Mouse (Mus musculus) adrenal gland, adult 8-10 months (tissue): ENCODE results near the gene Syn3. TPM values are rescaled to one million over a fixed set of nuclear protein-coding genes. Genes with fewer than 3 reads are reported as not detected.
A peak's percentile ranks its signal among the peaks of the same experiment; 100 is the strongest.
"Not testable (repeated sequence)": the region's sequence is repeated elsewhere in the genome, so short reads cannot be mapped to it uniquely, and the experiment has no call there.

ENCODE experiments used
- DNase-seq: peaks from one replicate; pipeline ENCODE4 v3.0.0; 2022
- total RNA-seq, 4 experiments: library from RNA; stranded (reverse); gene quantifications; 2 replicates each; pipeline ENCODE4 v1.2.4; 2022

The Syn3 gene
- total RNA-seq, 4 experiments from 2014 or later = 3.7 to 5.7 (median 4.2) TPM

GRCm38 (mm10) chr10:86416806-86417205 is 81.9 kb downstream of the Syn3 start:
- DNase-seq = peak; percentile 32

- no peak for DNase-seq
These were observed 87.8 kb downstream of the Syn3 start for GRCm38 (mm10) chr10:86410868-86411267.

- no peak for DNase-seq
These were observed 91.7 kb downstream of the Syn3 start for GRCm38 (mm10) chr10:86406952-86407351.

- DNase-seq = no peak
These were observed 100.4 kb downstream of the Syn3 start for GRCm38 (mm10) chr10:86398347-86398720.

GRCm38 (mm10) chr10:86397577-86398346 is 100.9 kb downstream of the Syn3 start:
- DNase-seq = no peak

GRCm38 (mm10) chr10:86392399-86392798 is 106.3 kb downstream of the Syn3 start:
- DNase-seq = no peak

GRCm38 (mm10) chr10:86389913-86390312 is 108.8 kb downstream of the Syn3 start:
- DNase-seq = no peak

GRCm38 (mm10) chr10:86389357-86389756 is 109.3 kb downstream of the Syn3 start:
- no peak for DNase-seq

- DNase-seq = no peak
These were observed 109.9 kb downstream of the Syn3 start for GRCm38 (mm10) chr10:86388803-86389202.

GRCm38 (mm10) chr10:86387821-86388440 is 110.8 kb downstream of the Syn3 start:
- DNase-seq = no peak

GRCm38 (mm10) chr10:86386232-86386631 is 112.5 kb downstream of the Syn3 start:
- DNase-seq = no peak

GRCm38 (mm10) chr10:86385656-86386055 is 113.0 kb downstream of the Syn3 start:
- DNase-seq = no peak

- no peak for DNase-seq
These were observed 114.0 kb downstream of the Syn3 start for GRCm38 (mm10) chr10:86384655-86385054.

- no peak for DNase-seq
These were observed 116.8 kb downstream of the Syn3 start for GRCm38 (mm10) chr10:86381922-86382260.

- DNase-seq = no peak
These were observed 117.4 kb downstream of the Syn3 start for GRCm38 (mm10) chr10:86381150-86381921.

- DNase-seq = no peak
These were observed 118.1 kb downstream of the Syn3 start for GRCm38 (mm10) chr10:86380626-86381025.

- DNase-seq = not testable (repeated sequence)
These were observed 119.9 kb downstream of the Syn3 start for GRCm38 (mm10) chr10:86378803-86379202.

GRCm38 (mm10) chr10:86376392-86377185 is 122.1 kb downstream of the Syn3 start:
- DNase-seq = no peak

GRCm38 (mm10) chr10:86375903-86376302 is 122.8 kb downstream of the Syn3 start:
- DNase-seq = peak; percentile 76

- no peak for DNase-seq
These were observed 124.6 kb downstream of the Syn3 start for GRCm38 (mm10) chr10:86374061-86374460.

GRCm38 (mm10) chr10:86371561-86371960 is 127.1 kb downstream of the Syn3 start:
- no peak for DNase-seq

GRCm38 (mm10) chr10:86369346-86369745 is 129.3 kb downstream of the Syn3 start:
- no peak for DNase-seq

GRCm38 (mm10) chr10:86368811-86369210 is 129.9 kb downstream of the Syn3 start:
- DNase-seq = peak; percentile 52
